Mouse (Mus musculus) liver, adult 2 months (tissue): ENCODE results near the gene Gk5.

ENCODE experiments used
- CTCF ChIP-seq: fragments of 200-500 bp; IDR thresholded peaks from 2 replicates; pipeline ENCODE4 v1.5.1; 2011; ENCODE audit warnings: low read depth, low read length, control low read depth
- POLR2A ChIP-seq: fragments of 200-500 bp; IDR thresholded peaks from 2 replicates; pipeline ENCODE4 v1.6.1; 2011; ENCODE audit warnings: low read length, control low read depth; ENCODE audit not compliant: insufficient read depth; ENCODE audit errors: extremely low read depth

DNA sequence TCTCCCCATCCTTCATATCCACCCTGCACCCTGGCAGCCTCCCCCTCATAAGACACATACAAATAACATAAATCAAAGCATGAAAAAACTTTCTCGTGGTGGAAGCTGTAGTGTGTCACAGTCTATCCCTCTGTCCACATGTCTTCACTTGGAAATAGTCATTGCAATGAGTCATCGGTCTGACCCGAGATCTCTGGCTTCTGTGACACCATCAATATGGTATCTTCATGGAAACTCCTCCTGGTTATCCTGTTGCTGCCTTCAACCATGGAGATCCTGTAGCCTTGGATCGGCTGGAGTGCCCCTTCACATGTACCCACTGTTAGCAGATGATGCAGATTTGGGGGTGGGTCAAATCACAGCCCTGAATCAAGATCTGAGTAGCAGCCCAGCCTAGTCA is 65.7 kb downstream of the Gk5 start:
- TF ChIP-seq POLR2A, result no peak
- TF ChIP-seq CTCF, result no peak
